Mouse (Mus musculus) heart, adult 8-10 months (tissue): ENCODE results near the gene E2f2. TPM values are rescaled to one million over a fixed set of nuclear protein-coding genes. Genes with fewer than 3 reads are reported as not detected.
A peak's percentile ranks its signal among the peaks of the same experiment; 100 is the strongest.

Experiments used
- DNase-seq: peaks from one replicate; pipeline ENCODE4 v3.0.0; 2022; ENCODE audit warnings: low spot score
- total RNA-seq, 4 experiments: library from RNA; stranded (reverse); gene quantifications; 2 replicates each; pipeline ENCODE4 v1.2.4; 2022

Gene E2f2
- total RNA-seq, 4 experiments from 2014 or later, result 0.38 to 2.1 (median 0.59) TPM

GRCm38 (mm10) chr4:136144126-136144926 lies 27.9 kb upstream of the E2f2 start:
- peak; percentile 92 for DNase-seq

- no peak for DNase-seq
Measured at GRCm38 (mm10) chr4:136144927-136145292, 27.3 kb upstream of the E2f2 start.

GRCm38 (mm10) chr4:136145362-136145885 lies 26.8 kb upstream of the E2f2 start:
- no peak for DNase-seq

GRCm38 (mm10) chr4:136145991-136146711 lies 26.0 kb upstream of the E2f2 start:
- DNase-seq, result no peak

- DNase-seq, result no peak
Measured at GRCm38 (mm10) chr4:136146712-136147154, 25.5 kb upstream of the E2f2 start.

GRCm38 (mm10) chr4:136147436-136148135 lies 24.6 kb upstream of the E2f2 start:
- no peak for DNase-seq

- DNase-seq, result no peak
Measured at GRCm38 (mm10) chr4:136148342-136149044, 23.7 kb upstream of the E2f2 start.

- no peak for DNase-seq
Measured at GRCm38 (mm10) chr4:136149045-136149379, 23.2 kb upstream of the E2f2 start.

- no peak for DNase-seq
Measured at GRCm38 (mm10) chr4:136149734-136150133, 22.5 kb upstream of the E2f2 start.

- no peak for DNase-seq
Measured at GRCm38 (mm10) chr4:136150596-136150995, 21.6 kb upstream of the E2f2 start.

GRCm38 (mm10) chr4:136152821-136153220 lies 19.4 kb upstream of the E2f2 start:
- DNase-seq, result no peak

- no peak for DNase-seq
Measured at GRCm38 (mm10) chr4:136154462-136154861, 17.7 kb upstream of the E2f2 start.

- DNase-seq, result no peak
Measured at GRCm38 (mm10) chr4:136158498-136158897, 13.7 kb upstream of the E2f2 start.

- DNase-seq, result no peak
Measured at GRCm38 (mm10) chr4:136159802-136160397, 12.3 kb upstream of the E2f2 start.

GRCm38 (mm10) chr4:136163448-136163847 lies 8.7 kb upstream of the E2f2 start:
- peak; percentile 87 for DNase-seq

GRCm38 (mm10) chr4:136164981-136165380 lies 7.2 kb upstream of the E2f2 start:
- DNase-seq, result no peak

- DNase-seq, result no peak
Measured at GRCm38 (mm10) chr4:136167701-136168100, 4.5 kb upstream of the E2f2 start.

- no peak for DNase-seq
Measured at GRCm38 (mm10) chr4:136170401-136170800, 1.8 kb upstream of the E2f2 start.

- no peak for DNase-seq
Measured at GRCm38 (mm10) chr4:136171455-136171854, 739 bp upstream of the E2f2 start.

GRCm38 (mm10) chr4:136172542-136173209 lies 482 bp downstream of the E2f2 start:
- no peak for DNase-seq
